Mouse (Mus musculus) cerebellum, postnatal 10 days (tissue): ENCODE data around the gene Fam3c.

ENCODE experiments used
- DNase-seq, 2 experiments: peaks; one replicate each; pipeline ENCODE4 v3.0.0; 2021; ENCODE audit warnings: mixed read lengths in 2 of 2

The Fam3c gene

DNA sequence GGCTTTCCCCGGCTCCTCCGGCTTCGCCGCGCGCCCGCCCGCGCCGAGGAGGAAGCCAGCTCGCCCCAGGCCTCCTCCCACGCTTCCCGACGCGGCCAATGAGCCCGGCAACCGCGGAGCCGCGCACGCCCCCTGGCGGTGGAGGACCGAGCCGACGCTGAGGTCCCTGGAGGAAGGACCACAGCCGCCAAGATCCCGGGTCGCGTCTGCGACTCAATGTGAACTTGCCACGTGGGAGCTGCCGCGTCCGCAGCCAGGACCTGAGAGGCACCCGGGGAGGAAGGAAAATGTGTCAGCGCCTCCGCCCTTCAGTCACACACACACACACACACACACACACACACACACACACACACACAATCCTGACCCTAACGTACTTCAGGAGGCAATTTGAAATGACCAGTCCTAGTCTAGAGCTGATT lies at the start of gene Fam3c:
Gene Fam3c (minus strand): TSS at position 158 of the 422 bp plus-strand sequence.
- DNase-seq: peak; percentile 98 to 99

DNA sequence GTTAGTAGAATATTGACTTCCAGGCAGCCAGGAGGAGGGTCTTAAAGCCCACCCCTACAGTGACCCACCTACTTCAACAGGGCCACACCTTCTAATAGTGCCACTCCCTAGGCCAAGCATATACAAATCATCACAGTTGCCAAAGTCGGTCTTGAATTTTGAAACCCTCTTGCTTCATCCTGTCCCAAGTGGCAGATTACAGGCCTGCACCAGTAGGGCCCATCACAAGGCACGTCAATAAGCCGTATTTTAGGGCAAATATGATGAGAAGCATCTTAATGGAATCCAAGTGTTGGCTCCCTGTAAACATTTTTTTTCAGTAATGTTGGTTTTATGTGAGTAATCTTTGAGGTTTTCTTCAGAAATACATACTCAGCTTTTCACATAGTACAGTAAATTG lies 49.0 kb upstream of the Fam3c start:
- DNase-seq: no peak

DNA sequence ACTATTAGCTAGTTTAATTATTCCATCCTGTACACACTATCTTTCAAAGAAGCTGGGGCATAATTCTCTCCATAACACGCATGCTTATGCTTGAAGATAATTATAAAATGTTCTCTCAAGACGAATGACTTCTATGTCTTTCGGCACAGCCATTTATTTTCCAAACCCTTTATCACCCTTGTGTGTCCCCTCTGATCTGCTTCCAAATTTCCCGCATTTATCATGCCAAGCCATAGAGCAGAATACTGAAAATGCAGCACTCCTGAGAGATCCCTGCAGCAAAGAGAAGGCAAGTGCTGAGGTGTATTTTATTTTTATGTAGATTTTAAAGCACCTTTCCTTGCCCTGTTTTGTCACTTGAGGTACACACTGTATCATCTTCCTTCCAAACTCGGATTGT lies 47.7 kb upstream of the Fam3c start:
- DNase-seq: no peak

DNA sequence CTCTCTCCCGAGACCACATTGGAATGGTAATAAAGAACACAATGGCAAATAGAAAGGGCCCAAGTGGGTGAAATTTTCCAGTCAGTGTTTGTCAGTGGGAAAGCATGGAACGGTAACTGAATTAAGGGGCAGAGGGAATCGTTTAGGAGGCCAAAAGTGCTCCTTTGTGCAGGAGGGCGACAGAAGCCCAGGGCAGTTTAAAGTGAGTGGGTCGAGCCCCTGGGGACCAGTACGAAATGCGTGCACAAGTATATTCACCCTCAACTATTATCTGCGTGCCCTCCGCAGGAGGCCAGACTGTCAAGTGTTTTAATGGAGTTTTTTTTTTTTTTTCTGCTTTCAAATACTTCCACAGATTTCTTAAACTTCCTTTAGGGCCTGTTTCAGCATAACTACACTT lies 47.3 kb upstream of the Fam3c start:
- DNase-seq: no peak

DNA sequence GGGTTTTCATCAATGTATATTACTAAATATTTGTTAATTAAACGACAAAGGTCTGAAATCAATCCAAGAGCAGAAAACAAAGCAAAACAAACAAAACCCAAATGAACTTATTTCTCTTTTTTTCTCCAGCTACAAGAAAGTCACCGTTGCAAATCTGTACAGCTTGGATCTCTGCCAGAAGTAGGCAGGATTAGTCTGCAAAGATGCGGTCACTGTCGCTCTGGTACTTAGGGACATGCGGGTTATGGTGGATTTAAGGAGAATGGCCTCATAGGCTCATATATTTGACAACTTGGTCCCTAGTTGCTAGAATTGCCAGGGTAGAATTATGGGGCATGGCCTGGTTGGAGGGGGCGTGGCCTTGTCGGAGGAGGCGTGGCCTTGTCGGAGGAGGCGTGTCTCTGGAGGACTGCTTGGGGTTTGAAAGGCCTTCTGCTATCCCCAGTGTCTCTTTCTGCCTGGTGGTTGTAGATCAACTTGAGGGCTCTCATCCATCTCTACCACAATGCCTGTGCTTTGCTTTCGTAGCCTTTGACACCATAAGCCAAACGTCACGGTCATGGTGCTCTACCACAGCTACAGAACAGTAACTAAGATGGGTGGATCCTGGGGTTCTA lies 46.6 kb upstream of the Fam3c start:
- peak in 1 of 2 experiments; percentile 7 for DNase-seq

DNA sequence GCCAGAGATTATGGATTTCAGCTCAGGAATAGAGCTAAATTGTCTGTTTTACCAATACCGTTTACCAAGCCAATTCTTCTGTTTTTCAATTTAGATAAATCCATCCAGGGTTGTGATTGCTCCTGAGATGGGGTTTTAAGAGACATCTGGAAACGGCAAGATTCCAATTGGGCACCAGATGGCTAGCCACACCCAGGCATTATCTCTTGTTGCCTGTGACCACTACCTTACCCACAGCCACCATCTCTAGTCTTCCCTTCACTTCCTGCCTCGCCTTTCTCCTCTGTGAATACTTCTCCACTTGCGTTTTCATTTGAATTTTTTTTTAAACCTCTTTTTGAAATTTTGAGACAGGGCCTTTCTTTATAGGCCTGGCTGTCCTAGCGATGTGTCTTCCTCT lies 46.0 kb upstream of the Fam3c start:
- DNase-seq: no peak

DNA sequence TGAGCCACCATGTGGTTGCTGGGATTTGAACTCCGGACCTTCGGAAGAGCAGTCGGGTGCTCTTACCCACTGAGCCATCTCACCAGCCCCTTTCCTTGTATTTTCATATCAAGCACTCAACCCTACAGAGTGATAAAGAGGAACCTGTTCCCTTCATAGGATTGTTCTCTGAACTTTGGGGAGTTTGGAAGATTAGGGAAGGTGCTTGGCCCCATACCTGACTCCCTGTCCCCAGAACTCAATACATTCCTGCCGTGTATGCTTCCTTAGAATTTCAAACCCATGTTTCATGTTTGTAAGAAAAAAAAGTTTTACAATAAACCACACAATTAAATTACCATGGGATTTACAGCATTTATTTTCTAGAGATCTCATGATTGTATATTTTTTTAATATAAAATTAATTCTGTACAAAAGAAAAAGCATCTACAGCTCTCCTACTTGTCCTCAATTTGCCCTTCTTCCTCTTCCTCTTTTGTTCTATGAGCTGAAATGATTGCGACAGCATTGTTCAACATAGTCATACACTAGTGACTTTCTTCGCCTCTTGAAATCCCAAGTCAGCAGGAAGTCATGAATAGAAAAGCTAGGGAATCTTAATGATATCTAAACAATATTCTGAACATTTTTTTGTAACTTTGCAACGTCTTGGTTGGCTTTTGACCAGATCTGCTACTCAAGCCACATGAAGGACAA lies 42.2 kb upstream of the Fam3c start:
- no peak for DNase-seq

DNA sequence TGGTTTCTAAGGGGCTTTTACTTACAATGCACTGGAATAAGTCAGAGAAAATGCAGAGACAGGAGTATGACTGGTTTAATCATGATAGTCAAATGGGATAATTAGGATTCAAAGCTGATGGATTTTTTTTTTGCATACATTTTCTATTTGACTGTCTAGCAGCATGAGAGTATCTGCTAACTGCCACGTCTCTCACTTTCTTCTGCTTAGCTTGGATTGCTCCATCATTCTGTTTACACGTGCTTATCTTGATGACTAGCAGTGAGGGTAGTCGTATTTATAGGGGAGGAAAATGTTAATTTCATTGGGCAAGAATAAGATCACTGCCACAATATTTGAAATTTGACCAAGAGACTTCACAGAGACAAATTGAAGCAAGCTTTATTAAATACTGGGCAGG lies 39.2 kb upstream of the Fam3c start:
- DNase-seq: no peak

DNA sequence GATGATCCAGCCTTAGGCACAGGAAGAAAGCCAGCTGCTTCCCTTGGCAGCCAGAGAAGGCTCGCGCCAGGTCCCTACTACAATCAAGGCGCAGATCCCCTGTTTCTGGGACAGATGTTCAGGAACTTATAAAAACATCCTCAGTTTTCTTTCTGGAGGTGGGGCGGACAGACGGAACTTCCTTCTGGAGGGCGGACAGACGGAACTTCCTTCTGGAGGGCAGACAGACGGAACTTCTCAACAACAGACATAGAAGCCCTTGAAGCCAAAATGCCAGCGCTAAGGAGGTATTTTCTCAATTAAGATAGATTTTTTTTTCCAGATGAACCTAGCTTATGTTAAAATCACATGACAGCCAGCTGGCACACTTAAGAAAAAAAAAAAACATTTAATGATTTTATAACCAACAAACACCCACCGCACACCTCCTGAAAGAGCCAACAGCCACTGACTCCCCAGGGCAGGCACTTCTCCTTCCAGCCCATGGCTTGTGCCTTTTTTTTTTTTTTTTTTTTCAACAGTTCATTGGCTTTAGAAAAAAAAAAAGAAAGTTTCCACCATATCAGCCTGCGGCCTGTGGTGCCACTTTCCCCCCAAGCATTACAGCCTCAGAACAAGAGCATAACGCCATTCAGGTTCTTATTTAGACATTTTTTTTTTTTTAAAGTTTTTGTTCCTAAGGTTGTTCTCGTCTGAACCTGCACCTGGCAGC lies 34.8 kb upstream of the Fam3c start:
- peak; percentile 4 to 8 for DNase-seq

DNA sequence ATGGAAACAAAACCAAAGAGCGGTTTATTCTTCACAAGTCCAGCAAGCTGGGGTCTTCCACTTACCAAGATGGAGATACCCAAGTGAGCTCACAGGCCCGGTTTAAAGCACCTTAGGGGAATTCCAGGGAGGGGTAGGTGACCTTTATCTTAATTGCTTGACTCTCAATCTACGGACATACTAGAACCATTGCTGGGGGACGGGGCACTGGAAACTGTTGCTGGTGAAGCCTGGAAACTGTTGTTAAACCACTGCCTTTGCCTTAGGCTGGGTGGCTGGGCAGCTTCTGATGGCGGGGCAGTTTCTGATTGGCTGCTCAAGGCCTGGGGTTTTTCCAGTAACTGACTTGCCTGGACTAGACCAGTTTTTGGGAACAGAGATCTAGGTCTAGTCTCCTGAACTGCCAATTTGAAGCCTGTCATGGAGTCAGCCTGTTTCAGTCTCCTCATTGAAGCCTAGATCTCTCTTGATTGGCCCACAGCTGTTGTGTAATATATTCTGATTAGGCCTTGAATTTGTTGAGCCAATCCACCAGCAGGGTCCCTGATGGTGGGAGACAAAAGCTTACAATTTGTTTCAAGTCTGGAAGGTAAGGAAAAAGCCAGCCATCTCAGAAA lies 29.3 kb upstream of the Fam3c start:
- no peak for DNase-seq

DNA sequence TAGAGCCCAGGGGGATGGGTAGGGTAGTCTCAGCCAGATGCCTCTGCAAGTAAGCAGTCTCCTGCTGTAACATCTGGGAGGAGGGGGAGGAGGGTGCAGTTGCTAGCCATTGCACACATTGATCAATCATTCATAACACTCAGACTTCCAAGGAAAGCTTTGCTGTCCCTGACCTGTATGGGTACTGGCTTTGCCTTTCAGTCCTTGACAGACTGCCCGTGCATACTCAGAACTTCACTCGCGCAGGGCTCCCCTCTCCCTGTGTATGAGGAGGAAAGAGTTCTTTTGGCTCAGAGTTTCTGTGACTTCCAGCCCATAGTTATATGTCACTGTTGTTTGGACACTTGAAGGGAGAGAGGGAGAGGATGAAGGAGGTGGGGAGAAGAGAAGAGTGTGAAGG lies 24.2 kb upstream of the Fam3c start:
- DNase-seq: no peak

DNA sequence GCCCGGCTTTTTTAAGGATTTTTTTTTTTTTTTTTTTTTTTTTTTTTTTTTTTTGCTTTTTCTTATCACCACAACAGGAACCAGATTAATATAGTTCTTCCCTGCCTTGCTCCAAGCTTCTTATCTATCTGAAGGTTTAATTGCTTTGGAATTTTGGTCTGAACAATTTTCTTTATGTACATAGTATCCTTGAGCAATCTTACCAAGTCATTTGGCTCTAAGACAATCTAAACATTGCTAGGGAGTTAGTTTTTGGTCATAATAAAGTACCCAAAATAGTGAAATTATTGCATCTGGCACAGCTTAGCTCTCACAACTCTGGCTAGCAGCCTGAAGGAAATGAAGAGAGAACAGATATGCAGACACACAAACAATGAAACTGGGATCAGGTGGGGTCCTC lies 23.8 kb upstream of the Fam3c start:
- no peak for DNase-seq

DNA sequence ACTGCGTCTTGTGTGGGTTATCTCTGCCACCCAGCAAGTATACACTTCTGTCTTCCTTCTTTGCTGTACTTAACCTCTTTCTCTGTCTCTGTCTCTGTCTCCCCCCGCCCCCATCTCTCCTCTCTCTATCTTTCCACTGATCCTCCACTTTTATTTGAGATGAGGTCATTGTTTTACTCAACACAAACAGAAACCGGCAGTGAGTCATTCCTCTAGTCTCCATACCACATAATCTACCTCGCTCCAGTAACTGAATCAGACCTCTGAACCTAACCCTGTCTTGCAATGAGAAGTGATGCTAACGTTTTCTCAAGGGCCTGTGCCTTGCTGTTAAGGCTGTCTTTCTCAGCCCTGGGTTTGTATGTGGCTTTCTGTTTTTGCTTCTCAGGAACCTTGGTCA lies 22.4 kb upstream of the Fam3c start:
- no peak for DNase-seq

DNA sequence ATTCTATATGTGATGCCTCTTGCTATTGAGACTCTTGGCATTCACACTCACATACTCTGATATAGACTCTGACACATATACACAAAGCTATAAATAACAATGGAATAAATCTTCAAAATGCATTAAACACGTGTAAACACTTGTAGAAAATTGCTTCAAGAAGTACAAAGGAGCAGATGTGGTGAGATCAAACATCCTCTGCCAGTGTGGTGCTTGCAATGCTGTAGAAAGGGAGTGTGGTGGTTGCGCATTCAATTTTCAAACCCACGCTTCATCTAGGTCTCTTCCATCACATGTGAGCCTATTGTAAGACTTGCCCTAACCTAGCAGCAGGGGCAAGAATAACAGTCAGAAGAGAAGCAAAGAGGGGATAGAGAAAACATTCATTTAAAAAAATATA lies 18.7 kb upstream of the Fam3c start:
- no peak for DNase-seq

DNA sequence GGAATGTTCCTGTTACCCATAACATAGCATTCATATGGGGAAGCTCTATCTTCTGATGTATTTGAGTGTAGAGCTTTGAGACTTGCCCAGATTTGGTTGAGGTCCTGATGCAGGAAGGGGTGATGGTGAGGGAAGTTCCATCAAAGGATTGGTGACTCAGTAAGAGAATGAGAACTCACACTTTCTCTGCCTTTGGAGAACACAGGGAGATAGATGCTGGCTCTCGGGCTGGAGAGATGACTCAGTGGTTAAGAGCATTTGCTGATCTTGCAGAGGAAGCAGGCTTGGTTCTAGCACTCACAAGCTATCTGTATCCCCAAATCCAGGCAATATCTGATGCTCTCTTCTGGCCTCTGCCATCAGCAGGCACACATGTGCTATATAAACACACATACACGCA lies 17.4 kb upstream of the Fam3c start:
- DNase-seq: no peak

DNA sequence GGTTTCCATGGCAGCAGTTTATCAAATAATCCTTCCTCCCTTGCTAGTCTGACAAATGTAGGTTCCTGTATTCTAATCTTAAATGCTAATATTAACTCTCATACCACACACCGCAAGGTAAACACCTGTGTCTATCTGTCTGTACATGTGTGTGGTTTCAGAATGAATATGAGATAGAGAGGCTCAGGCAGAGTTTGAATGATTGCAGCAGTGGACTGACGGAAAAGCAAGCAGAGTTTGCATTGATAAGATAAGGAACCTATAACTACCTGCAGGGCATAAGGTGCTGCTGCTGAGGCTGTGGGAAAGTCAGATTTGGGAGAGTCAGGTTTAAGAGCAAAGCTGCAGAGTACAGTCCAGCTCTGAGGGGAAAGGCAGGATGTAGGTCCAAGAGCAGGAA lies 10.9 kb upstream of the Fam3c start:
- DNase-seq: no peak

DNA sequence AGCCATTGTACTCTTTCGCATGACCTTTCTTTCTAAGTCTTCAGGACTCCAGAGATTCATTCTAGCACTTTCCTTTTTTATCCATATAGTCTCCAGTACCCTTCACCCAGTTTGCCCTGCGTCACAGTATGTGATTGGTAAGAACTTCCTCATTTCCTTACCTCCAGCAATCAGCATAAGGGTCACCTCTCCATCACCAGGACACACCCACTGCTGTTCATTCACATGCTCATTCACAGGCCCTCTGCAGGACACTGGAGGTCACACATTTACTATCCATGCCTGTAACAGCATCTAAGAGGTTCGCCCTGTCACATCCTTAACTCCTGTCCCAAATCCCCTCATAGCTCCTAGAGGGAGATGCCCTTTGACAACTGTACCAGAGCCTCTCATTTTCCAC lies 7.5 kb upstream of the Fam3c start:
- no peak for DNase-seq

DNA sequence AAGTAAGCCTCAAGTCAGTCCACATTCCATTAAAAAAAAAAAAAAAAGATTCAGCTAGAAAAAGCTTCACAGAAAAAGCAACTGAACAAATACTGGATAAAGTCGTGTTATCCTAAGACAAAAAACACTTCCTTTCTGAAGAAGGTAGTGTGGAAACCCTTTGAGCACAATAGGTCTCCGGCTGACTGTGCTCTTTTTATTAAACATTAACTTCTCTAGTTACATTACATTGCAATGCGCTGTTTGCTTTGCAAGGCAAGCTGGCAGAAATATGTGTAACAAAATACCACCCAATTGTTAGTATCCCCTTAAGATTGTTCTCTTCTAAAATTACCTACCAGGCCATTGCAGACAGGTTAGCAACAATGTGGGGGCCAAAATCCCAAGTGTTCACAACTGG lies 5.9 kb upstream of the Fam3c start:
- DNase-seq: no peak

DNA sequence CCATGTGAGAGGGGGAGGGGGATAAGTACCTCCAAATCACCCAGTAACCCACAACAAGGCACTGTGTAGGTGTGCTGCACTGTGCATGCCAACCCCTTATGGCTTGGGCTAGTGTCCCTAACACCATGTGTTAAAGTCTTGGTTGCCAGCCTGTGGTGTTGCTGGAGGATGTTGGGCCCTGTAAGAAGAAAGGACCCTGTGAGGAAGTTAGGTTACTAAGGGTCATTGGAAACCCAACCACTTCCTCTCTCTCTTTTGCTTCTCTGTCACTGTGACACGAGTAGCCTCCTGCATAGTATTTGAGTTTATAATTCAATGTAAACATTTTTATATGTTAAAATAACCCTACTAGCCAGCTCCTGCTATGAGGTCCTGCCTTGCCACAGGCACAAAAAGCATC lies 3.0 kb upstream of the Fam3c start:
- no peak for DNase-seq

DNA sequence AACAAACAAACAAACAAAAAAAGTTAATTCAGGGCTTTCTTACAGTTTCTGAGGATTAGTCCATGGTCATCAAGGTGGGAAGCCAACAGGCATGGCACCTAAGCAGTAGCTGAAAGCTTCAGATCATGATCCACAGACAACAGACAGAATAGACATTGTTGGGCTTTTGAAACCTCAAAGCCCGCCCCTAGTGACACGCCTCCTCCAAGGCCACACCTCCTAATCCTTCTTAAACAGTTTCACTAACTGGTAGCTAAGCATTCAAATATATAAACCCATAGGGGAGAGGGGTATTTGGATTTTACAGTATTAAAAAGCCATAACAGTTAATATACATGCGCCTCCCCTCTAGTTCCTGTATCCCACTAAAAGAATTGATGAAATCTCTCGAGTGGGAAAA lies 1.3 kb upstream of the Fam3c start:
- no peak for DNase-seq

DNA sequence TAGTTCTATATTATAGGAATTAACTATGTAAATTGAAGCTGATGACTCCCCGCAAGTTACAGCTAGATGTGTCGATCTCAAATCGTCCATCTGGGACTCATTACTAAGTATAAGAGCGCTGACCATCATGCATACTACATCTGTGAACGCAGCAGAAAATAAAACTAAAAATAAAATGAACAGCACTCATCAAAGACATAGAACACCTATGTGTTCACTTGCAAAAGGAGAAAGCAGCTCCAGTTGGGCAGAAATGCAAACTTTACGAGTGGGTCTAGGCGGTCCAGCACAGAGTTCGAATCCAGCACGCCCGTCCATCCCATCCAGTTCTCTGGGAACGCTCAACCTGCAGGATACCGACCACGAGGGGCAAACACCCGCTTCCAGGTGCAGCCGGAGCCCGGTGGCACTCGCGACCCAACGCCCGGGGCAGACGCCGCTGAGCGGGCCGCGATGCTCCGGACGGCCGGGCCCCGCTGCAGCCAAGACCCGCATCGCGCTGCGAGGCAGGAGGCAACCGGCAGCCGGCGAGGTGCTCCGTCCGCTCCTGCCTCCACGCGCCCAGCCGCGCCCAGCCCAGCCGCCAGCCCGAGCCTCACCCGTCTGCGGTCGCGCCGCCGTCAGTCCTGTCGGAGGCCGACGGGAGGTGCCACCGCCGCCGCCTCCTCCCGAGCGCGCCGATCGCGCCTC lies 502 bp downstream of the Fam3c start:
- DNase-seq: no peak

DNA sequence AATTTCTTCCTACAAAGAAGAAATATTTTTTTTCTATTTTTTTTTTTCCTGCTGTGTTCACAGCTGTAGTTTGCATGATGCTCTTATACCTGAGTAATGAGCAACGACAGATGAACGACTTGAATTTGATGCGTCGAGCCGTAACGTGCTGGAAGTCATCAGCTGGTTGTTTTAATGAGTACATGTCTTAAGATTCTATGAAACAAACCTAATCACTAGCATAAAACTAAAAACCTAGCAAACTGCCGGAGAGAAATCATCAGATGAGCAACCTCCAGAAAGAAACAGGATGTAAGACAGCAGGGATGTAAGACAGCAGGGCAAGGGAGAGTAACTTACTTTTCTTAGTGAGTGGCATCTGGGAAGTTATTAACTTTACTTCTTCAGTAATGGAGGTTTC lies 1.4 kb downstream of the Fam3c start:
- no peak for DNase-seq

DNA sequence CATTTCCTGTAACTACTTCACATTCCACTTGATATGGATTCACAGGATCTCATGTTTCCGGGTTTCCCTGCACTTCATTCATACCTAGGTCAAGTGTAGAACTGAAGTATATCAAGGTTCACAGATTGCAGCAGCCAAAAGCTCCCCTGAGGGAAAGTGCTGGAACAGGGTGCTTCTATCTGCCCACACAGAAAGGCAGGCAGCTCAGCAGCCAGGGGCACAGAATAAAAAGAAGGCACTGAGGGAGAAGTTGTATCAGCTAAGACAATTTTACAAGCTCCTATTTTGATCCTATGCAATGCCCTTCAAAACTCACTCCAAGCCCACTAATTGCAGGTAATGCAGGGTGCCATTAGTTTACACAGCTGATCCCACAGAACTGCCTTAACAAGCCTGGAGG lies 2.0 kb downstream of the Fam3c start:
- DNase-seq: no peak
